Mouse (Mus musculus) hindbrain, embryonic 12.5 days (tissue): ENCODE measurements around the gene Por. TPM values are rescaled to one million over a fixed set of nuclear protein-coding genes. Genes with fewer than 3 reads are reported as not detected.

Source experiments
- ATAC-seq: fragments of 200-750 bp; cut with Nextera tagmentation; 2 replicates; pipeline ENCODE4 v1.8.0; 2017; ENCODE audit warnings: moderate TSS enrichment; ENCODE audit not compliant: low FRiP score
- H3K27ac ChIP-seq: fragments of 300-500 bp; sonication (generic); 2 replicates; pipeline ENCODE4 v1.5.1; 2016; ENCODE audit warnings: mild to moderate bottlenecking
- H3K27me3 ChIP-seq: fragments of 300-500 bp; sonication (generic); 2 replicates; pipeline ENCODE4 v1.6.1; 2016; ENCODE audit warnings: mild to moderate bottlenecking
- H3K36me3 ChIP-seq: fragments of 300-500 bp; sonication (generic); 2 replicates; pipeline ENCODE4 v1.6.1; 2016; ENCODE audit warnings: mild to moderate bottlenecking
- H3K4me1 ChIP-seq: fragments of 300-500 bp; sonication (generic); 2 replicates; pipeline ENCODE4 v1.6.1; 2016
- H3K4me2 ChIP-seq: fragments of 300-500 bp; sonication (generic); replicated peaks from 2 replicates; pipeline ENCODE4 v1.6.1; 2016; ENCODE audit warnings: mild to moderate bottlenecking
- H3K4me3 ChIP-seq: fragments of 300-500 bp; sonication (generic); 2 replicates; pipeline ENCODE4 v1.5.1; 2016; ENCODE audit warnings: mild to moderate bottlenecking
- H3K9ac ChIP-seq: fragments of 300-500 bp; sonication (generic); 2 replicates; pipeline ENCODE4 v1.6.1; 2016; ENCODE audit warnings: mild to moderate bottlenecking, moderate library complexity
- H3K9me3 ChIP-seq: fragments of 300-500 bp; sonication (generic); replicated peaks from 2 replicates; pipeline ENCODE4 v1.6.1; 2016; ENCODE audit warnings: mild to moderate bottlenecking
- WGBS: fragments of 180-500 bp; shearing (Covaris S2); methylation state at CpG from one replicate; pipeline ENCODE4 v1.1.7; 2016; 5-methylcytosine and 5-hydroxymethylcytosine counted together
- polyA plus RNA-seq: library from polyadenylated mRNA; unstranded; fragments of >200 nt; fragmentation: Nextera tagmentation; extraction: Ambion mirVana; gene quantifications from 2 replicates; pipeline ENCODE4 v1.2.1, GENCODE M21; 2016

Por gene
- polyA plus RNA-seq, 1 experiment from 2014 or later: 119 TPM

GRCm38 (mm10) chr5:135642686-135643551 lies 26.9 kb upstream of the Por start:
- H3K4me2 ChIP-seq: no peak overlapping the region
- H3K27me3 ChIP-seq: no peaks in the 10 kb centered on the region
- ATAC-seq: no peak
- no peak overlapping the region for H3K27ac ChIP-seq
- WGBS: 79% methylated on average over 10 of the region's 10 CpGs
- H3K9me3 ChIP-seq: no peaks in the 10 kb centered on the region
- H3K4me3 ChIP-seq: no peak overlapping the region
- peaks cover 5% of the 10 kb centered on the region; the same call in 1 of the 2 replicates for H3K4me1 ChIP-seq
- no peak overlapping the region for H3K9ac ChIP-seq
- H3K36me3 ChIP-seq: peaks cover 47% of the 10 kb centered on the region

DNA sequence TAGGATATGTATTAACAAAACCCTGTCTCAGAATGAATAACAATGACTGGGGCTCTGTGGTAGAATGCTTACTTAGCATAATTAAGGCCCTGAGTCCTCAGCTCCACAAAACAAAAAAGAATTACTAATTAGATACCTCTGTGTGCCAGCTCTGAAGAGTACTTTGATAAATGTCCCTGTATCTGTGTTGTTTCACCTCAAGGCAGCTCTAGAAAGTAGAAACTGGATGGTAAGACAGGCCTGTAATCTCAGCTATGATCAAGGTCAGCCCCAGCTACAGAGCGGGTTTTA lies 26.3 kb upstream of the Por start:
- no peak overlapping the region for H3K9ac ChIP-seq
- no peak overlapping the region for H3K4me3 ChIP-seq
- H3K27ac ChIP-seq: no peak overlapping the region
- H3K4me1 ChIP-seq: peaks cover 5% of the 10 kb centered on the region; the same call in 1 of the 2 replicates
- no peaks in the 10 kb centered on the region for H3K9me3 ChIP-seq
- H3K4me2 ChIP-seq: no peak overlapping the region
- 96% methylated on average over 1 of the region's 1 CpGs for WGBS
- no peak for ATAC-seq
- H3K36me3 ChIP-seq: peaks cover 43% of the 10 kb centered on the region
- no peaks in the 10 kb centered on the region for H3K27me3 ChIP-seq

DNA sequence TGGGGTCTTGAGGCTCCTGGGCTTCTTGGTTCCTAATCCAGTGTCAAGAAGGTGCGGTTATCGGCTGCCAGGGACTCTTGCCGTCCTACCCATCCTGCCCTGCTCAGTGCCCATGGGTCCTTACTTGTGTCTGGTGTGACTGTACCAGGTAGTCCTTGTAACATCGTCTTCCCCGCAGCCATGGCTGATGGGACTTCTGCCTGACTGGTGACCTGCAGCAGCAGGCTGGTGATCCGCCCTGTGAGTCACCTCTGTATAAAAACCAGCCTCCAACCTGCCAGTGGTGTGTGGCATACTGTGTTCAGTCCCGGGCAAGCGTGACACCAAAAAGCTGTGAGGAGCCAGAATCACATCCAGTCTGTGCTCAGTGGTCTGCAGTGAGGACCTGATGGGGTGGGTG lies 26.0 kb upstream of the Por start:
- Histone ChIP-seq H3K4me1 (peaks cover 5% of the 10 kb centered on the region; the same call in 1 of the 2 replicates), H3K9ac (no peak overlapping the region), H3K4me3 (no peak overlapping the region), H3K9me3 (no peaks in the 10 kb centered on the region), H3K27ac (no peak overlapping the region), H3K27me3 (no peaks in the 10 kb centered on the region), H3K4me2 (no peak overlapping the region), H3K36me3 (peaks cover 39% of the 10 kb centered on the region)
- 94% methylated on average over 8 of the region's 8 CpGs for WGBS
- no peak for ATAC-seq

DNA sequence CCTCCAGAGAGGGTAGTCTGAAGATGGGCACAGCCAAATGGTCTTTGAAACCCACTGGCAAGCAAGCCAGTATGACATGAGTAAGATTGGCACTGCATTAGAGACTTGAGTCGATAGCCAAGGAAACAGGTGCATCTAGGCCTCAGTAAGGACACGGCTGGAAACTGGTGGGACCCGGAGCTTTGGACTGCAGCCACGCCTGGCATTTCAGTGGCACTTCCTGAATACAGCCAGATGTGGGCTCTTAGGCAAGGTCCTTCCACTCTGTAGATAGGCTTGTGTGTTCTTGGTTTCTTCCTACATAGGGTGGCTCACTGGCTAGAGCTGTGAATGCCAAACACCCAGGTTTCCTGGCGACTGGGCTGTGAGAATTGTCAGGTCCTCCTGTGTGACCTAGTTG lies 24.5 kb upstream of the Por start:
- Histone ChIP-seq H3K9me3 (no peaks in the 10 kb centered on the region), H3K36me3 (peaks cover 24% of the 10 kb centered on the region), H3K4me3 (no peak overlapping the region), H3K4me1 (peaks cover 5% of the 10 kb centered on the region; the same call in 1 of the 2 replicates), H3K9ac (no peak overlapping the region), H3K4me2 (no peak overlapping the region), H3K27ac (0 out of 2 replicates have a peak overlapping the region, but pooled peaks have one; percentile 12), H3K27me3 (no peaks in the 10 kb centered on the region)
- no peak for ATAC-seq
- 92% methylated on average over 5 of the region's 5 CpGs for WGBS

- no peak overlapping the region for H3K4me3 ChIP-seq
- H3K9ac ChIP-seq: no peak overlapping the region
- H3K9me3 ChIP-seq: no peaks in the 10 kb centered on the region
- peaks cover 18% of the 10 kb centered on the region for H3K36me3 ChIP-seq
- WGBS: 89% methylated on average over 6 of the region's 6 CpGs
- H3K27ac ChIP-seq: 0 out of 2 replicates have a peak overlapping the region, but pooled peaks have one; percentile 12
- no peaks in the 10 kb centered on the region for H3K27me3 ChIP-seq
- peaks cover 5% of the 10 kb centered on the region; the same call in 1 of the 2 replicates for H3K4me1 ChIP-seq
- no peak for ATAC-seq
- no peak overlapping the region for H3K4me2 ChIP-seq
Measured at GRCm38 (mm10) chr5:135646038-135646437, 23.8 kb upstream of the Por start.

GRCm38 (mm10) chr5:135648461-135649308 lies 21.1 kb upstream of the Por start:
- H3K4me2 ChIP-seq: no peak overlapping the region
- H3K9ac ChIP-seq: no peak overlapping the region
- 0 out of 2 replicates have a peak, but pooled peaks cover 2% of the 10 kb centered on the region for H3K4me1 ChIP-seq
- no peak overlapping the region for H3K4me3 ChIP-seq
- no peaks in the 10 kb centered on the region for H3K9me3 ChIP-seq
- WGBS: 84% methylated on average over 9 of the region's 9 CpGs
- H3K27me3 ChIP-seq: no peaks in the 10 kb centered on the region
- peaks cover 6% of the 10 kb centered on the region; the same call in 1 of the 2 replicates for H3K36me3 ChIP-seq
- no peak overlapping the region for H3K27ac ChIP-seq
- no peak for ATAC-seq

DNA sequence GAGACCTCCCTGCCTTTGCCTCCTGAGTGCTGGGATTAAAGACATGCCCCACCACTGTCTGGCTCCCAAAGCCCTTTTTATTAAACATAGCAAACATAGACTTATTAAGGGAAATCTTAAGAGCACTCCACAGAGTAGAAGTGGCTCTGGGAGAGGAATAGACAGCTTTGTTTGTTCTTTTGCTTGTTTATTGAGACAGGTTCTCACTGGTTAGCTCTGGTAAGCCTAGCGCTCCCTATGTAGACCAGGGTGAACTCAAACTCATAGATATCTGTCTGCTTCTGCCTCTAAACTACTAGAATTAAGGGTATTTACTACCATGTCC lies 20.6 kb upstream of the Por start:
- 90% methylated on average over 1 of the region's 1 CpGs for WGBS
- no peak overlapping the region for H3K9ac ChIP-seq
- H3K4me1 ChIP-seq: 0 out of 2 replicates have a peak, but pooled peaks cover 2% of the 10 kb centered on the region
- H3K9me3 ChIP-seq: no peaks in the 10 kb centered on the region
- 0 out of 2 replicates have a peak, but pooled peaks cover under 1% of the 10 kb centered on the region for H3K36me3 ChIP-seq
- no peak overlapping the region for H3K27ac ChIP-seq
- H3K4me2 ChIP-seq: no peak overlapping the region
- no peak overlapping the region for H3K4me3 ChIP-seq
- no peak for ATAC-seq
- no peaks in the 10 kb centered on the region for H3K27me3 ChIP-seq

DNA sequence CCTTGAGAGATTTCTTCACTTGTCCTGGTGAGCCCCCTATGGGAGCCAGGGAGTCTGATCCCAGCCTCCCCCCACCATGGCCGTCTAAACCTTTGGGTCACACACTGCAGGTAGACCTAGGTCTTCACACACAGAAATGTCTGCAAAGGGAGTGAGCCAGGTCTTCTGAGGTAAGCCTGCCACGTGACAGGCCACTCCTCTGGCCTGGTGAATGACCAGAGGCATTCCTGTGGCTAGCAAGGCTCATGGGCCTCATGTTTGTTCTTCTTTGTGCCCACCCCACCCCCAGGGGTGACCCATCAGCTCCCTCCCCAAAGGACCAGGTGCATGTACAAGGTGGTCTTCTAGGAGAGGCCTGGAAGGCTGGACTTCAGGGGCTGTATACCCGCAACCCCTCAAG lies 18.3 kb upstream of the Por start:
- WGBS: 79% methylated on average over 3 of the region's 3 CpGs
- Histone ChIP-seq H3K36me3 (no peaks in the 10 kb centered on the region), H3K4me3 (no peak overlapping the region), H3K4me2 (no peak overlapping the region), H3K4me1 (no peaks in the 10 kb centered on the region), H3K9me3 (no peaks in the 10 kb centered on the region), H3K9ac (no peak overlapping the region), H3K27me3 (no peaks in the 10 kb centered on the region), H3K27ac (no peak overlapping the region)
- no peak for ATAC-seq

DNA sequence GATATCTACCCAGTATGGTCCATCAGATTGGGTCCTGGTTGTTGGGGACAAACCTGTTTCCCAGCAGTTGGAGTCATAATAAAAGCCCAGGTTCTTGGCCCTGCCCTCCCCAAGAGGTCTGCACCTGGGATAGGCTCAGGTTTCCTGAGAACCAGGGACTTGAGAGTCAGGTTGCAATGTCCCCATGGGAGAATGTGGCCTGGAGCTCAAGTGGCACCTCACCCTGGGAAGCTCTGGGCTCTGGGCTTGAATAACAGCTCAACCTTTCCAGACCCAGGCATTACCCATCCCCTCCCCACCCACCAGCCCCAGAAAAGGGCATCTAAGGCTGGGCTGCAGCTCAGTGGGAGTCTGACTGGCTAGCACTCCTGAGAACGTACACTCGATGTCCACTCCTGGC lies 16.6 kb upstream of the Por start:
- Histone ChIP-seq H3K4me1 (no peaks in the 10 kb centered on the region), H3K4me2 (no peak overlapping the region), H3K9me3 (no peaks in the 10 kb centered on the region), H3K27me3 (no peaks in the 10 kb centered on the region), H3K36me3 (no peaks in the 10 kb centered on the region), H3K4me3 (no peak overlapping the region), H3K27ac (no peak overlapping the region), H3K9ac (no peak overlapping the region)
- WGBS: 65% methylated on average over 2 of the region's 2 CpGs
- no peak for ATAC-seq

GRCm38 (mm10) chr5:135656046-135656445 lies 13.8 kb upstream of the Por start:
- Histone ChIP-seq H3K27ac (no peak overlapping the region), H3K9ac (no peak overlapping the region), H3K4me2 (no peak overlapping the region), H3K36me3 (no peaks in the 10 kb centered on the region), H3K4me3 (no peak overlapping the region), H3K4me1 (no peaks in the 10 kb centered on the region), H3K27me3 (no peaks in the 10 kb centered on the region), H3K9me3 (no peaks in the 10 kb centered on the region)
- 80% methylated on average over 5 of the region's 5 CpGs for WGBS
- no peak for ATAC-seq

DNA sequence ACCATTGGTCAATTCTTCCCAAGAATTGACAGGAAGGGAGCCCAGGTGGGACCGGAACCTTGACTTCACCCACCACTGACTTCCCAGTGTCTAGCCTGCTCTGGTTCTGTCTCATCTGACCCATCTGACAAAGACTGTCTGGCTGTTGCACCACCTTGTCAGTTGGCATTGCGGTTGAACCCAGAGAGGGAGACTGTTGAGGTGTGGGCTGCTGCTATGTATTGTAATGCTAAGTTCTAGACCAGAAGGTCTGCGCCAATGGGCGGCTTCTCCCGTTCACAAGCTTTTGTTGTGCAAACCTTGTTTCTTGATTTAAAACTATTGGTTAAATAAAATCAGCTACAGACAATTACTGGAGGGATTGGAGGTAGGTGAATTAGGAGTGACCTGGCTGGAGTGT lies 12.7 kb upstream of the Por start:
- no peak for ATAC-seq

GRCm38 (mm10) chr5:135657703-135658373 lies 12.0 kb upstream of the Por start:
- Histone ChIP-seq H3K4me3 (no peak overlapping the region), H3K27me3 (no peaks in the 10 kb centered on the region), H3K36me3 (no peaks in the 10 kb centered on the region), H3K27ac (no peak overlapping the region), H3K9me3 (no peaks in the 10 kb centered on the region), H3K4me2 (no peak overlapping the region), H3K4me1 (no peaks in the 10 kb centered on the region), H3K9ac (no peak overlapping the region)
- ATAC-seq: no peak
- WGBS: 60% methylated on average over 17 of the region's 17 CpGs

More for the DNA sequence above, 12.7 kb upstream of the Por start:
- Histone ChIP-seq H3K9me3 (no peaks in the 10 kb centered on the region), H3K4me2 (no peak overlapping the region), H3K36me3 (no peaks in the 10 kb centered on the region), H3K4me1 (no peaks in the 10 kb centered on the region), H3K27ac (no peak overlapping the region), H3K27me3 (no peaks in the 10 kb centered on the region), H3K9ac (no peak overlapping the region), H3K4me3 (no peak overlapping the region)
- 72% methylated on average over 5 of the region's 5 CpGs for WGBS
